Mouse (Mus musculus): ENCODE measurements around the gene Acot9. TPM values are rescaled to one million over a fixed set of nuclear protein-coding genes. Genes with fewer than 3 reads are reported as not detected.
A peak's percentile ranks its signal among the peaks of the same experiment; 100 is the strongest.

The Acot9 gene
- 19.6 and 20.0 TPM in 2 replicates for polyA plus RNA-seq (2016; fragmentation: Nextera tagmentation; extraction: Ambion mirVana)

DNA sequence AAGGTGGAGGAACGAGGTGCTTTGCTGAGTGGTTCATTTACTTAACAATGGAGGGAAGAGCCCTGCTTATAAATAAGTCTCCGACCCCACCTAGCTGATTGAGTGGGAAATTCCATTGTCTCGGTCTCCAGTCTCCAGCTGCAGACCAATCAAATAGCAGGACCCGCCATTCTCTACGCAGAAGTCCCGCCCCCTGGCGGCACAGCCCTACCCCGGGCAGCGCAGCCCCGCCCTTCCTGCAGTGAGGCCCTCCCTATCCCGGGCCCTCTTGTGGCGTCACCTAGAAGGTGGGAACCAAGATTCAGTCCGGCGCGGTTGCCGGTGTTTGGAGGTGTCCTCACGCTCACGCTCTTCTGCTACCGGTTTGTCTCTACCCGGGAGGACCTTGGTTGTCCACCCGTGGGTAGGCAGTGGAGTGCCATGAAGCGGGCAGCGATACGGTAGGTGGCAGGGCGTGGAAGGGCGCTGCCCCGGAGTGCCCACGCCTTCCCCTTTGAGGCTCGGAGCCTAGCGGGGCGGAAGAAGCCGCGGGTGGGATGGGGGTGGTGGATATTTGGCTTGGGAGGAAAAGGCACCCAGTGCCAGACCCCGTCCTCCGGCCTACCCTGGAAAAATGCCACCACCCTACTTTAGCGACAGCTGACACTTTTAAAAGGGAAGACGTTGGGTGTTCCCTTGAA lies at the start of gene Acot9:
Gene Acot9, plus strand, starts transcription at position 209 of the 680 bp plus-strand sequence.
- DNase-seq (ENCODE audit: low spot score), result peak; percentile 78
- Histone ChIP-seq H3K4me1 (no peaks in the 10 kb centered on the region), H3K36me3 (no peaks in the 10 kb centered on the region), H3K27me3 (ENCODE audit: low read depth, poor library complexity, severe bottlenecking) (no peaks in the 10 kb centered on the region), H3K4me3 (peak within 1 kb of the TSS; percentile 58), H3K9me3 (replicated peaks) (no peaks in the 10 kb centered on the region), H3K27ac (replicated peaks) (peak within 1 kb of the TSS; percentile 69)
- 24% methylated on average over 34 of the region's 37 CpGs for WGBS

DNA sequence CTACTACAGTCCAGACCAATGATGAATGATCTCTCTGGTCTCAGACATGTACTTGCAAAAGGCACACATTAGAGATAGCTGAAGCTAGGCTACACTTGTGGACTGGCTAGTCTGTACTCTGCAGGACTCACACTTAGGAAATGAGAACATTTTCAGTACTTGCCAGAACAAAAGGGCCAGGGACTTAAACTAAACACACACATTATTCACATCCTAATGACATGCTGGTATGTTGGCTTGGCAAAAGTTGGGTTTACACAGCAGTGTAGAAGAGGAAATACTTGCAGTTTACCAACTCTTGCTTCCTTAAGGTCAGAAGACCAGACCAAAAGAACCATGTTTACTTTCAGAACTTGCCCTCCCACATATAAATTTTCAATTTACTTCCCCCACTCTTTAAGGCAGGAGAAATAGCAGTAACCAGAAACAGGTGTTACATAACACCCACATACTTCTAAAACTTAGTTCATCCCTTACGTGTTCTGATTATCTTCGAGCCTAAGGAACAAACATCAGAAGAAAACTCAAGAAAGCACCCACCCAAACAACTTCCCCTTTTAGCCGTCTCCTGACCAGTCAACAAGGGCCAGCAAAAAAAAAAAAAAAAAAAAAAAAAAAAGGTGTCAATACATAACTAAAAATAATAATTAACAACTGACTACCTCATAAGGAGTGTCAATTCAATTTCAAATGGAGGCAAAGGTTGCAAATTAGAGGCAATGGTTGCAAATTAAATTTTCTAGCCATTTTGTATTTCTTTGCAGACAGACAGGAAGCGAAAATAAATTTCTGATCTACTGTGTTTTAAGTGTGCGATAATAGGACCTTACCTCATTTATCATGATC lies 47.7 kb upstream of the Acot9 start:
- Histone ChIP-seq H3K4me1 (0 out of 2 replicates have a peak, but pooled peaks cover 2% of the 10 kb centered on the region), H3K27ac (replicated peaks) (no peak overlapping the region), H3K36me3 (no peaks in the 10 kb centered on the region), H3K9me3 (replicated peaks) (no peaks in the 10 kb centered on the region), H3K4me3 (no peak overlapping the region), H3K27me3 (ENCODE audit: low read depth, poor library complexity, severe bottlenecking) (no peaks in the 10 kb centered on the region)
- WGBS, result 87% methylated on average over 5 of the region's 5 CpGs
- no peak for DNase-seq (ENCODE audit: low spot score)

DNA sequence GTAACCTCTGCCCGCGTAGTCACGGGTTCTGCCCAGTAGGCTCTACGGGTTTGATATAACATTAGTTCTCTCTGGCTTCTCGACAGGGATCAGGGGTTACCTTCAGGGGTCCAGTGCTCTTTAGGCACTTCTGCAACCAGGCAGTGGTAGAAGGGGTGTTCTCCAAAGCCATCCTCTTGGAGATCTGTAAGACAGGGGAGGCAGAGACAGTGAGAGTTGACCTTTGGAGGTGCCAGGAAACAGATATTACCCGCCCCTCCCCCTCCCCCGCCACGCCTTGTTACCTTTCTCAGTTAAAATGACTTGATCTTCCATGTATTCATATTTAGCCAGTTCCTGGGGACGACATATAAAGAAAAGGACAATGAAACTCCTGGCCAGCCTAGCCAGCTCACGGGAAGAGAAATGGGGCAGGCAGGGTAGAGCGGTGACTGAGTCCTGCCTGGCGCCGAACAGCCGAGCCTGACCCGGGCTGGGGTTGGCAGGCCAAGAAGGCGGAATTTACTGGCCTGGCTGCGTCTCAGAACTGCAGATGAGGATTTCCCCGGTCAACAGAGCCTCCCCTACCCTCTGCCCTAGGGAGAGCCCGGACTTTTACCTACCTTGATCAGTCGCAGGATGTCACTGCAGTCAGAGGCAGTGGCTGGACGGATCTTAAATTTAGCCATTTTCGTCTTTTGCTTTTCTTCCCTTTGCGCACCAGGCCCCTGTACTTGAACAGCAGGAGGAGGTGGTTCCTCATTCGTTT lies 46.6 kb upstream of the Acot9 start:
- Histone ChIP-seq H3K36me3 (no peaks in the 10 kb centered on the region), H3K4me3 (peak overlapping the region; percentile 58), H3K27ac (replicated peaks) (peak overlapping the region; percentile 68), H3K27me3 (ENCODE audit: low read depth, poor library complexity, severe bottlenecking) (no peaks in the 10 kb centered on the region), H3K9me3 (replicated peaks) (no peaks in the 10 kb centered on the region), H3K4me1 (0 out of 2 replicates have a peak, but pooled peaks cover 2% of the 10 kb centered on the region)
- WGBS, result 32% methylated on average over 23 of the region's 24 CpGs
- peak; percentile 29 for DNase-seq (ENCODE audit: low spot score)

DNA sequence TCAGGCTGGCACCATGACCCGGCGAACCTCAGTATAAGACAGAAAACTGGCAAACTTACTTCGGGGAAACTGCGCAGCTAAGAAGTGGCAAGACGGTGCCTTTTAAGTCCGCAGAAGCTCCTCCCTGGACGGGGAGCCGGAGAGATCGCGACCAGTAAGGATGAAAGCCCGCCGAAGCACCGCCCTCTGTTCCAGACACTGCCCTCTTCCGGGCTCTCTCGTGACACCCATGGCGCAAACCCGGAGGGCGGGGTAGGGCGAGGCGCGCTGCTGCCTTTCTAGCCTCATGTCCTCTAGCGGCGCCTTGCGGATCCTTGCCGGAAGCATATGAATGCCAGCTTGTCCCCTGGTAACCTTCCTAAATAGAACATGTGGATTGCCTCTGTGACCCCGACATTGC lies 46.0 kb upstream of the Acot9 start, which contains the start of gene Sat1:
Gene Sat1, minus strand, starts transcription at position 179 of the 400 bp plus-strand sequence.
- Histone ChIP-seq H3K4me1 (0 out of 2 replicates have a peak, but pooled peaks cover 2% of the 10 kb centered on the region), H3K9me3 (replicated peaks) (no peaks in the 10 kb centered on the region), H3K27ac (replicated peaks) (peak within 1 kb of the TSS; percentile 68), H3K27me3 (ENCODE audit: low read depth, poor library complexity, severe bottlenecking) (no peaks in the 10 kb centered on the region), H3K4me3 (peak within 1 kb of the TSS; percentile 58), H3K36me3 (no peaks in the 10 kb centered on the region)
- 20% methylated on average over 26 of the region's 26 CpGs for WGBS
- peak; percentile 85 for DNase-seq (ENCODE audit: low spot score)

DNA sequence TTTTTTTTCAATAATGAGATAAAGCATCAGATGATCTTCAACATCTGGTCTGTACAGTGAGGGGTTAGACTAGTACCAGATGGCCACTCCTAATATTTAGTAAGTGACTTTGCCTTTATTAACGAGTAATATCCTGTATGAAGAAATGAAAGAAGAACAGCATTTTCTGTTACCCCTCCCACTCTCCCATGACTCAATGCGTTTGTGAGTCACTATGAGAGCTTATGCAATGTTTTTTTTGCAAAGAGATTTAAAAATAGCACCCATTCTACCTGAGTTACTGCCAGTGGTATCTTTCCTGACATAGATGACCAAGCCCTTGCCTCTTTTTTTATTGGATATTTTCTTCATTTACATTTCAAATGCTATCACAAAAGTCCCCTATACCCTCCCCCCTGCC lies 44.0 kb upstream of the Acot9 start:
- Histone ChIP-seq H3K4me3 (no peak overlapping the region), H3K27me3 (ENCODE audit: low read depth, poor library complexity, severe bottlenecking) (no peaks in the 10 kb centered on the region), H3K27ac (replicated peaks) (no peak overlapping the region), H3K9me3 (replicated peaks) (no peaks in the 10 kb centered on the region), H3K36me3 (no peaks in the 10 kb centered on the region), H3K4me1 (0 out of 2 replicates have a peak, but pooled peaks cover 2% of the 10 kb centered on the region)
- WGBS, result 68% methylated on average over 2 of the region's 2 CpGs
- no peak for DNase-seq (ENCODE audit: low spot score)

DNA sequence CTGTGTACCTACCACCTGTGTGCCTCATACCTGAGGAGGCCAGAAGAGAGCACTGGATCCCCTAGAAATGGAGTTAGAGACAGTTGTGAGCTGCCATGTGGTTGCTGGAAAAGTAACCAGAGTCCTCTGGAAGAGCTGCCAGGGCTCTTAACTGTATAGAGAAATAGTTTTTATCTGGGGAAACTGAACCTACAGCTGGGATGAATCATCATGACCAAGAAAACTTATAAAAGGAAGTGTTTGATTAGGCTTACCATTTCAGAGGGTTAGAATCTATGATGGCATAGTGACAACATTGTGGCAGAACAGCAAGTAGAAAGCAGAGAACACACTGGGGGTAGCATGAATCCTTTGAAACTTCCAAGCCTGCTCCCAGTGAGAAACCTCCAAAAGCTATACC lies 5.4 kb upstream of the Acot9 start:
- DNase-seq (ENCODE audit: low spot score), result no peak
- H3K4me1 ChIP-seq, result no peaks in the 10 kb centered on the region
- H3K36me3 ChIP-seq, result no peaks in the 10 kb centered on the region
- no peaks in the 10 kb centered on the region for H3K9me3 ChIP-seq (replicated peaks)
- no peak overlapping the region for H3K4me3 ChIP-seq
- H3K27me3 ChIP-seq (ENCODE audit: low read depth, poor library complexity, severe bottlenecking), result no peaks in the 10 kb centered on the region
- no peak overlapping the region for H3K27ac ChIP-seq (replicated peaks)

DNA sequence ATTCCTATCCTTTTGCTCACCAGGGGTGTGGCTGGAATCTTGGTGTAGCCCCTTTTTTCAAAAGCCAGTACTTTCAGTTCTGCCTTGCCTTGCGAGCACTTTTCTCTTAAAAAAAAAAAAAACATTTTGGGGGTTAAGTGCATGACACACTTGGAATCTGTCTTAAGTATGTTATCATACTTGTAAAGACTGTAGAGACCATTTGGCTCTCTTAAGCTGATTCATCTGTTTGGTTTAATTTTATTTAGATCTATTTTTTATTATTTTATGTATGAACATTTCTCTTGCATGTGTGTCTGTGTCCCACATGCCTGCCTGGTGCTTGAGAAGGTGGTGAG lies 641 bp downstream of the Acot9 start:
- 56% methylated on average over 1 of the region's 1 CpGs for WGBS
- H3K36me3 ChIP-seq, result no peaks in the 10 kb centered on the region
- no peaks in the 10 kb centered on the region for H3K27me3 ChIP-seq (ENCODE audit: low read depth, poor library complexity, severe bottlenecking)
- peak overlapping the region; percentile 58 for H3K4me3 ChIP-seq
- no peaks in the 10 kb centered on the region for H3K4me1 ChIP-seq
- no peaks in the 10 kb centered on the region for H3K9me3 ChIP-seq (replicated peaks)
- no peak overlapping the region for H3K27ac ChIP-seq (replicated peaks)
- DNase-seq (ENCODE audit: low spot score), result no peak

DNA sequence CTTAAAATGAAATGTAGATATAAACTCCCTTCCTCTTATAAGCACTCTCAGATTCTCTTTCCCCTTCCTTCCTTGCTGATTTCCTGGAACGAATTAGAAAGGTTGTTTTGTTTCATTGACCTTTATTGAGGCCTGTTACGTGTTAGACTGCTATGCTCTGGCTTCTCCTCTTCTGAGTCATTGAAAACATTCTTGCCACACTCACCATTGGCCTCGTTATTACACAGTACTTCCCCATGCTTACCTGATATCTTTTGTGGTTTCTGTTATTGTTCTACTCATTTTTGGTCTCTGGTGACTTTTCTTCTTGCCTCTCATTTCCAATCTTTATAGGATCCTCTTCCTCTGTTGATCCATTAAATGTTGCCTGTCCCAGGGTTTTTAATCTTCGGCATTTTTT lies 16.2 kb downstream of the Acot9 start:
- 79% methylated on average over 4 of the region's 4 CpGs for WGBS
- H3K4me3 ChIP-seq, result no peak overlapping the region
- no peak for DNase-seq (ENCODE audit: low spot score)
- no peaks in the 10 kb centered on the region for H3K27me3 ChIP-seq (ENCODE audit: low read depth, poor library complexity, severe bottlenecking)
- H3K9me3 ChIP-seq (replicated peaks), result no peaks in the 10 kb centered on the region
- H3K36me3 ChIP-seq, result no peaks in the 10 kb centered on the region
- H3K27ac ChIP-seq (replicated peaks), result no peak overlapping the region
- no peaks in the 10 kb centered on the region for H3K4me1 ChIP-seq

DNA sequence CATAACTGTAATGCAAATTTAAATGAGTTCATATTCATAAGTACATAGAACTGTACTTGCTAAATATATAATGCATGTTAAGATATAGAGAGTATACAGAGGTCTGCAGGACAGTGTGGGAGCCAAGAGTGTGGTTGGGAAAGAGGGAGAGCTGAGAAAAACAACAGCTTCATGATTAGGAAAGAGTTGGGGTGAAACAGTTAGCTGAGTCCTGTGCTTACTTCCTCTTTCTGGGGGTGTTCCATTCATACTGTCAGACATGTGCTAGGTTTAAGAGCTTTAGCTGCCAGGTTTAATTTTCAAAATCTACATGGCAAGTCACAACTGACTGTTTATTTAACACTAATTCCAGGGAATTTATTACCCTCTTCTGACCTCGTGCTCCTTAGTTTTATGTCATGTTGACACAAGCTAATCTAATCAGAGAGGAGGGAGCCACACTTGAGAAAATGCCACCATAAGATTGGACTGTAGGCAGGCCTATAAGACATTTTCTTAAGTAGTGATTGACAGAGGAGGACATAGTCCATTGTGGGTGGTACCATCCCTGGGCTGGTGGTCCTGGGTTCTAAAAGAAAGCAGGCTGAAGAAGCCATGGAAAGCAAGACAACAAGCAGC lies 18.3 kb downstream of the Acot9 start:
- H3K9me3 ChIP-seq (replicated peaks), result no peaks in the 10 kb centered on the region
- no peak overlapping the region for H3K27ac ChIP-seq (replicated peaks)
- no peaks in the 10 kb centered on the region for H3K4me1 ChIP-seq
- DNase-seq (ENCODE audit: low spot score), result no peak
- no peak overlapping the region for H3K4me3 ChIP-seq
- no peaks in the 10 kb centered on the region for H3K36me3 ChIP-seq
- H3K27me3 ChIP-seq (ENCODE audit: low read depth, poor library complexity, severe bottlenecking), result no peaks in the 10 kb centered on the region
- 74% methylated on average over 1 of the region's 1 CpGs for WGBS

DNA sequence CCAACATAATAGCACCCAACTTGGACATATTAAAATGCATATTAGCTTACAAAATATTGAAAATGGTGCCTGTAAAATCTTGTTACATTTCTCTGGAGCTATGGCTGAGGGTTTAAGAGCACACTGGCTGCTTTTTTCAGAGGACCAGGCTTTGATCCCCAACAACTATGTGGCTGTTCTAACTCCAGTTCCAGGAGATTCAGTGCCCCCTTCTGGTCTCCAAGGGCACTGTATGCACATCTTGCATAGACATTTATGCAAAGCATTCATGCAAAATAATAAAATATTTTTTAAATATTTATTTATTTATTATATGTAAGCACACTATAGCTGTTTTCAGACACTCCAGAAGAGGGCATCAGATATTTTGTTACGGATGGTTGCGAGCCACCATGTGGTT lies 44.1 kb downstream of the Acot9 start:
- Histone ChIP-seq H3K27me3 (ENCODE audit: low read depth, poor library complexity, severe bottlenecking) (no peaks in the 10 kb centered on the region), H3K36me3 (no peaks in the 10 kb centered on the region), H3K4me3 (no peak overlapping the region), H3K27ac (replicated peaks) (no peak overlapping the region), H3K9me3 (replicated peaks) (no peaks in the 10 kb centered on the region), H3K4me1 (no peaks in the 10 kb centered on the region)
- 96% methylated on average over 2 of the region's 2 CpGs for WGBS
- DNase-seq (ENCODE audit: low spot score), result no peak

DNA sequence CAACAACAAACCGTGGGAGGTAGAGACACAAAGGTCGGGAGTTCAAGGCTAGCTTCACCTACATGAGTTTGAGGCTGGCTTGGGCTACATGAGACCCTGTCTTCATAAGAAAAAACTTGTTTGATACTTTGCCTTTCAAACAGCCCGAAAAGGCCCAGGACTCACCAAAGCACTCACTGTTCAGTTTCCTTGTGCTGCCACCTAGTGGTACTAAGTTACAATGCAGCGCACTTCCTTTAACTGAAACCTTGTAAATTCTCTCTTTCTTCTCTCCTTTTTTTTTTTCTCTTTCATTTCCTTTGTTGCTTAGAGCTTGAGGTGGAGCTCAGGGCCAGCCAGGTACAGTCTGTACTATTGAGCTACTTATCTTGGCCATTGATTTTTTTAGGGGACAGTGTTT lies 55.8 kb downstream of the Acot9 start:
- no peaks in the 10 kb centered on the region for H3K4me1 ChIP-seq
- no peak overlapping the region for H3K27ac ChIP-seq (replicated peaks)
- no peaks in the 10 kb centered on the region for H3K9me3 ChIP-seq (replicated peaks)
- H3K36me3 ChIP-seq, result 0 out of 2 replicates have a peak, but pooled peaks cover 4% of the 10 kb centered on the region
- H3K27me3 ChIP-seq (ENCODE audit: low read depth, poor library complexity, severe bottlenecking), result no peaks in the 10 kb centered on the region
- DNase-seq (ENCODE audit: low spot score), result peak; percentile 20
- 44% methylated on average over 4 of the region's 4 CpGs for WGBS
- no peak overlapping the region for H3K4me3 ChIP-seq

DNA sequence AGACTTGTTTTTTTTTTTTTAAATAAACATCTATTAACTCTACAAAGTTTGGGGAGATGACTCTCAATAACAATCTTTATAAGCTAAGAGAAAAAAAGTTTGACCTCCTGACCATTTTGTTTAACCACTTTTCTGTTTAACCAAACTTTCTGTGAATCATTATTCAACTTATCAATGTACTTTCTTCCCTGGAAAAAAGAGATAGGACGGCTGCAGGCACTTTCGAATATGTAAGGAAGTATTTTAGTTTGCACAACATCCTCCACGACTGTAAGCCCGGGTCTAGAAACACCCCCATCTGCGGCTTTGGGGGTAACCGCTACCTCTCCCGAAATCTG lies 75.3 kb downstream of the Acot9 start:
- no peaks in the 10 kb centered on the region for H3K9me3 ChIP-seq (replicated peaks)
- H3K36me3 ChIP-seq, result peaks cover 23% of the 10 kb centered on the region
- DNase-seq (ENCODE audit: low spot score), result no peak
- H3K27ac ChIP-seq (replicated peaks), result peak overlapping the region; percentile 91
- WGBS, result 21% methylated on average over 7 of the region's 7 CpGs
- peak overlapping the region; percentile 63 for H3K4me3 ChIP-seq
- H3K27me3 ChIP-seq (ENCODE audit: low read depth, poor library complexity, severe bottlenecking), result no peaks in the 10 kb centered on the region
- no peaks in the 10 kb centered on the region for H3K4me1 ChIP-seq
